Mouse (Mus musculus) brain, adult 2 months (tissue): ENCODE results near the gene Aldh6a1.

Experiments
- DNase-seq: peaks from one replicate; pipeline ENCODE4 v3.0.0; 2011; ENCODE audit warnings: low read depth, low spot score

Gene Aldh6a1

GRCm38 (mm10) chr12:84450718-84451646 is at the start of gene Aldh6a1, which contains the start of gene Lin52:
TSS of gene Aldh6a1 (minus strand) at chr12:84451004.
TSS of gene Lin52 (plus strand) at chr12:84451422.
- peak; percentile 100 for DNase-seq

DNA sequence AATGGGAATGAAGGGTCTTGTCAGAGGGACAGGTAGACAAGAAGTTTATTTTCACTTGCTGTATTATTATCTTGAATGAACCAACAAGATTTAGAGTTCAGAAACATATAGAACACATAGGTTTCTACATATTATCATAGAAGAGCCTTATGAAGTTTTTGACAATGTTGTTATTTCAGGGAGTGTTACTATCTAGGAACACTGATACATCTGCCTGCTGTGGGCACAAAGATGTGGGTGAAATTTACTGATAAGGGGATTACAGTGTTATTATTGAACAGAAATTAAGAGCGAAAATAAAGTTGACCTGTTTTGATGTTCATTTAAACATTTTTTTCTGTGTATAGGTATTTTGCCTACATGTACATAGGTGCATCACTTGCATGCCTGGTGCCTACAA is 46.0 kb upstream of the Aldh6a1 start:
- DNase-seq: no peak

DNA sequence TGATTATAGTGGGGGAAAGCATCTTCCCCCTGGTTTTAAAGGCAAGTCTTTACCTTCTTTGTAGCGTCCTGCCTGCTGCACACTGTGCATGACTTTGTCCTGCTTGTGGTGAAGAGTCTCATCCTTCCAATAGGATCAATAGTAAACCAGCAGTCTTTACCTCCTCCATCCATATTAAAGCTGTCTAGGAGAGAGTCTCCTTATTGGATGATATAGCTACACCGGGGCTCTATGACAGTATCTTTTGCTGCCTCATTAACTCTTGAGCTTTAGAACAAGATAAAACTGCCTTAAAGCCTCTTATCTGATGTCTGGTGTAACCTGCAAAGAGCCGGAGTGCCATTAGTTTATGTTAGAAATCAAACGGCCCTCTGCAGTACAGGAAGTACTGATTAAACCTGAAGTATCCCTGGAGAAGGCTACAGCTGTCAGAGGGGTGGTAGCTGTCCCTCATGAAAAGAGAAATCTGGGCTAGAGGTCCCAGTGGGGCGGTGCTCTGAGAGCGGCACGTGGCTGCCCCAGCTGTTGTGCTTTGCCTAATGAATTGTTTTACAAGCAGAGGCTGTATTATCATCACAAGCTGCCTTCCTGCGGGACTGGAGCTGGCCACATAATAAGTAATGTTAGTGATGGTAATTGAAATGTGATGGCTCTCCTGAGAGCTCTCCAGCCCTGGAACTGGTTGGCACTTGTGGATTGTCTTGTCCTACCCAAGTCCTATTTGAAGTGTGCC is 36.7 kb upstream of the Aldh6a1 start:
- peak; percentile 51 for DNase-seq

DNA sequence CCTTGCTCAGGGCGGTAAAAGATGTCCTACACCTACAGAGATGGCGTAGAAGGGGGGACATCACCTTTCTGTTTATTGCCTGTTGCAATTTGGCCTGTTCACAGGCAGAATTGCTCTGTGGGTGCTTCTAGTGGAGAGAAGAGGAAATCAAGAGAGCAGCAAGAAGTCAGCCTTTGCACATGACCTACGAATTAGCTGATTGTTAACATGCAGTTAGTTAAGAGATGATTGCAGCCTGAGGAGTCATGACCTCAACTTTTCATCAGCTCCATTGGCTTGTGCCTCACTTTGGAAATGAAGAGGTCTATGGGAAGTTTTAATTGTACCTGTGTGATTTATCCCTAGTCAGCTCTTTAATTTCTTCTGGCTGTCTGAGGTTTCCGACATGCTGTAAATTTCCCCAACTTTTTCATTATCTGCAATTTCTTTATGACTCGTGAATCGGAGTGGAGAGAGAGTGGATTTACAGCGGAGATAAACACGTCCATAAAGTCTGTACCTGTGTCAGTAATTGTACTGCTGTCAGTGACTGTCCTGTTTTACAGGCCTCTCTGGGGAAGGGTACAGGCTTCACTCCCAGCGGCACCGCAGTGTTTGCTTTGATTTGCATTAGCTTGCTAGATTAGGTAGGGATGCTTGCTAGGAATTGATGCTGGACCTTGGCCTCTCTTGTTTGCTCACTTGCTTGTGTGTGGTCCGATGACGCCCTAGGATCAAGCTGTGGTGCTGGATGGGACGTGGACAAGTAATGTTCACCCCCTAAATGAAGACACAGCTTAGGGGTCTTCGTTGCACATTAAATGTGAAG is 32.2 kb upstream of the Aldh6a1 start:
- DNase-seq: no peak

DNA sequence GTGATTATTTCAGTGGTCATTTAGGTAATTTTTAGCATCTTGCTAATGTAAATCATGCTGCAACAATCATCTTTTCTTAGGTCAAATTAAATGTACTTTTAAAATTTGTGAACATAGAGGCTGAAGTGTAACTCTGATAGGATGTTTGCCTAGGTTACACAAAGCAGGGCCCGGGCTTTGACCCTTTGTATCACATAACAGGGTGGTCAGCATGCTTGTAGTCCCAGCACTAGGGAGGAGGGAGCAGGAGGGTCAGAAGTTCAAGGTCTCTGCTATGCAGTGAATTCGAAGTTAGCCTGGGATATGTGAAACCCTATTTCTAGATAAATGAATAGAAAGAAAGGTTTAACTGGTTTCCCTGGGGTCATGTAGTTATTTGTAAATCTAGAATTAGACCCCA is 30.4 kb upstream of the Aldh6a1 start:
- DNase-seq: no peak

GRCm38 (mm10) chr12:84478937-84479336 is 28.1 kb upstream of the Aldh6a1 start:
- no peak for DNase-seq

DNA sequence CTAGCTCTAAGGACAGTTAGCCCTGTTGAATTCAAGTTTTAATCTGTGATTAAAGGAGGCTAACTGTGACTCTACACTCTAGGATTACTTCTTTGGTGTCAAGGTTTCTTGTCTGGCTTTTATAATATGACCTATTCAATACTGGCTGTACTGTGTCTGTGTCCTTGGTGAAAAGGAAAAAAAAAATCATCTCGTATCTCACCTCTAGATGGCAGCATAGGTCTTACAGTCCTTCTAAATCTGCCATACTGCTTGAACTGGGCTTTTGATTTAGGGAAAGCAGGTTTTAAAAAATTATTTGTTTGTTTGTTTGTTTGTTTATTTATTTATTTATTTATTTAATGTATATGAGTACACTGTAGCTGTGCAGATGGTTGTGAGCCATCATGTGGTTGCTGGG is 17.9 kb upstream of the Aldh6a1 start:
- peak; percentile 72 for DNase-seq

- peak; percentile 36 for DNase-seq
Observed at GRCm38 (mm10) chr12:84462856-84463255, 12.1 kb upstream of the Aldh6a1 start.

DNA sequence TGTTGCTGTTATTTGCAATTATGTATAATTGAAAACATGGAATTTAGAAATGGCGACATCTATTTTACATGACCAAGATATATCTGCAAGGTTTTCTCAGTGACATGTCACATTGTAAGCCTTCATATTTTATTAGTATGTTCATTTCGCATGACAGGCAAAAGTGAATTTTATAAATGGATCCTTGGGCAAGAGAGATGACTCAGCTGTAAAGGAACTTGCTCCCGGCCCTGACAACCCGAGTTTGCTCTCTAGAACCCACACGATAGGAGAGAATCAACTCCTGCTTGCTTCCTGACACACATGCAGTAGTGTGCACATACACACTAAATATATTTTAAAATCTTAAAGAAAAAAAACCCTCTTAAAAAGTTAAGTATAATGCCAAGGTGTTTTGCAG is 10.6 kb upstream of the Aldh6a1 start:
- DNase-seq: no peak

GRCm38 (mm10) chr12:84459845-84460244 is 9.0 kb upstream of the Aldh6a1 start:
- no peak for DNase-seq

DNA sequence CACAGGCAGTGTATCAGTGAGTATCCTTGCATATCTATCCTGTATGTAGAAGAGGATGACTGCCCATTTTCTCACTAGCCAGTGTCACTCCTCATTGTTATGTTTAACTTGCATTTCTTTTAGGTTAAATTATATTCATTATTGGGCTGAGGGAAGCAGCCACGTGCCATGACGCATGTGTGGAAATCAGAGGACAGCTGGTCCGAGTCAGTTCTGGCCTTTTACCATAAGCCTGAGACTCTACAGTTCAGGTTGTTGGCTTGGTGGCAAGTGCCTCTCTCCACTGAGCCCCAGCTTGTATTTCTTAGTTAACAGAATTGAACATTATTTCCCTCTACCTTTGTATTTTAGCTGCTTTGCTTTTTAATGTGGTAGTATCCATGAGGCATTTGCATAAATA is 6.1 kb upstream of the Aldh6a1 start:
- DNase-seq: peak; percentile 7

- DNase-seq: peak; percentile 31
Observed at GRCm38 (mm10) chr12:84451801-84452200, 997 bp upstream of the Aldh6a1 start.

DNA sequence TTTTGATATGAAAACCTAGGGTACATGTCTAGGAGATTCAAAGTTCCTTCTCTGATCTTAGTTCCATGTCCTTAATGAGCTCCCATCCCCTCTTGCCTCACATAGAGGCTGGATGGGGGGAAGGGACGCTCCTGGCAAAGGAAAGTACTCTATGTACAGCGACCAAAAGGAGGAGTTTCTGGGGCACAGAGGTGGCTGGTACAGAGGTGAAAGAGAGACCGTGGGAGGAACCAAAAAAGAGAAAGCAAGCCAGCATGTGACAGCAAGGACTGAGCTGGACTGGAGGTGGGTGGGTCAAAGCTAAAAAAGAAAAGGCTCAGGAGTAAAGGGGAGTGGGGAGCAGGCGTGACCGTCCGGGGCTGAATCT is 470 bp downstream of the Aldh6a1 start:
- peak; percentile 52 for DNase-seq

- DNase-seq: no peak
Observed at GRCm38 (mm10) chr12:84449887-84450286, 917 bp downstream of the Aldh6a1 start.

DNA sequence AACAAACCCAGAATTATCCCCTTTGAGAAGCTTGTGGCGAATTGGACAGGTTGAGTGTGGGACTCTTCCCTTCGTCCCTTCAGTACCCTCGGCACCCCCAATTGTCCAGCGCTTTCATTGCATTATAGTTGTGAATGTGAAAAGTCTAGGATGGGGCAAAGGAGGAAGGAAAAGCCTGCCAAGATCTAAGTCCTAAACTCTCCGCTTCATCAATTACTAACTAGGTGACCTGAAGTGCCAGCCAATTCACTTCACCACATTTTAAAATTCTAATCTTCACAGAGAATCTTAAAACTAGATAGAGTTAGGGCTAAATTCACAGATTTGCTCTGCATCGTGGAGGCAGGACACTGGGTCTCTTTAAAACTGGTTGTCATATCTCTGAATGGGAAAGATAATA is 2.6 kb downstream of the Aldh6a1 start:
- DNase-seq: no peak

DNA sequence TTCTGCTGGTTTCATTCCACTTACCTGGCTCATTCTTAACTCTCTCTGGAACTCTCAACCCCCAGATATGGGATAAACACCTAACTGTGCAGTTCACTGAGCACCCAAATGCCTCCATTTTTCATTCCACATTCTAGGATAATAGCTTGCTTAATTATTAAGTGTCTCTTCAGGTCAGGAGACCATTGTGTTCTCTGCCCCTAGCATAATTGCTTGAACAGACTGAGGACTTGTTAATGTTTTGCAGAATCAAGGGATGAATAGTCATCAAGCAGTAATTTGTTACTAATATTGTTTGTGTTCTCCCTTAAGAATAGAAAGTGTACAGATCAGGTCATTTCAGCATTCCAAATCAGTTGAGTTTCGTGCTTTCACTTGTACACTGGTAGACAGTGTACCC is 3.4 kb downstream of the Aldh6a1 start:
- no peak for DNase-seq

- no peak for DNase-seq
Observed at GRCm38 (mm10) chr12:84442526-84442925, 8.3 kb downstream of the Aldh6a1 start.

- no peak for DNase-seq
Observed at GRCm38 (mm10) chr12:84438697-84439096, 12.1 kb downstream of the Aldh6a1 start.

DNA sequence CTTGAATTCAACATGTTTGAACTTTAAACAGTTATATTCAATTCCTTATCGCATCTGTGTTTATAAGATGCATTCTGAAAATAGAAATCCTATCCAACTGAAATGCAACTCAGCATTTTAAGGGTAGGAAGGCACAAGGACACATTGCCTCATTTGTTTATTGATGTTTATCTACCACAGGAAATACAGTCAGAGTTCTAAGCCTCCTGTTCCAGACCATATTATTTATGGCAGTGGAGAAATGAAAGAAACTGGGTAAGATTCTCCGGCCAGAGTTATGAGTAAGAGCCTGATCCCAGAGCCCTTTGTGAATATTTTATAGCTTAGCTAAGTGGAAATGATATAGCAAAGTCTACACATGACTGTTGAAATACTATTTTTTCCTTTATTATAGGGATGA is 21.0 kb downstream of the Aldh6a1 start:
- DNase-seq: no peak

- no peak for DNase-seq
Observed at GRCm38 (mm10) chr12:84423990-84424389, 26.8 kb downstream of the Aldh6a1 start.

GRCm38 (mm10) chr12:84417605-84417922 is 33.2 kb downstream of the Aldh6a1 start:
- DNase-seq: no peak
